Mouse (Mus musculus) gastrocnemius, postnatal 25 days (tissue): ENCODE results near the gene Tpm3-rs7. TPM values are rescaled to one million over a fixed set of nuclear protein-coding genes. Genes with fewer than 3 reads are reported as not detected.
"Not testable (repeated sequence)": the region's sequence is repeated elsewhere in the genome, so short reads cannot be mapped to it uniquely, and the experiment has no call there.

Experiments used
- DNase-seq: peaks from one replicate; pipeline ENCODE4 v3.0.0; 2022
- long read RNA-seq, 2 experiments: library from polyadenylated mRNA; stranded (forward); transcript quantifications; one replicate each; pipeline ENCODE4 v2.0.0; 2021
- total RNA-seq, 2 experiments: library from RNA; stranded (reverse); gene quantifications; 1 replicate in 1 of 2; 2 replicates in 1 of 2; pipeline ENCODE4 v1.2.3; 2021

Gene Tpm3-rs7
- total RNA-seq, result 1 to 10 TPM; 7.2 to 7.7 TPM
- long read RNA-seq, experiment 1, transcript Tpm3-rs7-201 (1 exons, 2,147 nt), result major isoform, 5 of 5 reads
- long read RNA-seq, experiment 1, partial matches to known transcripts, result 0 of 5 reads
- long read RNA-seq, experiment 1, other reads (novel, unspliced or antisense), result 0 of 5 reads
- long read RNA-seq, experiment 2, transcript Tpm3-rs7-201 (1 exons, 2,147 nt), result major isoform, 7 of 7 reads
- long read RNA-seq, experiment 2, partial matches to known transcripts, result 0 of 7 reads
- long read RNA-seq, experiment 2, other reads (novel, unspliced or antisense), result 0 of 7 reads

- DNase-seq, result not testable (repeated sequence)
These were observed at the start of gene Tpm3-rs7 for GRCm38 (mm10) chr14:113314499-113314898. Gene Tpm3-rs7, plus strand, starts transcription at chr14:113314608.

GRCm38 (mm10) chr14:113317023-113317422 lies 2.6 kb downstream of the Tpm3-rs7 start:
- DNase-seq, result no peak

GRCm38 (mm10) chr14:113363361-113363760 lies 49.0 kb downstream of the Tpm3-rs7 start:
- no peak for DNase-seq
